Mouse (Mus musculus) ES-Bruce4 (cell line): ENCODE measurements around the gene Rnf43.

Source experiments
- CTCF ChIP-seq: IDR thresholded peaks from one replicate; pipeline ENCODE4 v1.8.1; 2011; ENCODE audit warnings: low read depth, low read length
- POLR2A ChIP-seq: IDR thresholded peaks from one replicate; pipeline ENCODE4 v1.8.1; 2011; ENCODE audit warnings: low read length; ENCODE audit not compliant: insufficient read depth

GRCm38 (mm10) chr11:87638793-87639192 lies 23.7 kb upstream of the Rnf43 start:
- TF ChIP-seq POLR2A (no peak), CTCF (no peak)
